Comparison of ENCODE assay signal across 7 mouse cellular contexts in the genomic region with DNA sequence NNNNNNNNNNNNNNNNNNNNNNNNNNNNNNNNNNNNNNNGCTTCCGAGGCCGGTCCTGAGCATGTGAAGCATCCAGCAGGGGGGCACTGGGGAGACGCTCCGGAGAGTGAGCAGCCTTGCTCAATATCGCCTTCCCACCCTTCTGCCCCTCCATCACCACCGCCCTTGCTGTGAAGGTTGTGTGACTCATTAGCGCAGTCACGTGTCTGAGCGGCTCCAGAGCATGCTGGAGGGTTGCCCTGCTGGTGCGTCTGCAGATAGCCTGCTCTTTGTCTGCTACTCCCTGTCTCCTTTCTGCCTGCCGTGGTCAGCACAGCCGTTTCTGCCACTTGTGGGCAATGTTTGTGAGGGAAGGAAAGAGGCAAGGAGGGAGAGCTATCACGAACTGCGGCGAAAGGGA. TPM values are rescaled to one million over a fixed set of nuclear protein-coding genes. Genes with fewer than 3 reads are reported as not detected.
DNase-seq lines count a peak whose midpoint lies in the region; ATAC-seq lines count a peak whose summit lies in the region.

No protein-coding gene starts in this region.

- no peaks in the 10 kb centered on the region for H3K36me3 ChIP-seq in embryonic facial prominence, embryonic 11.5 days (replicated peaks; ENCODE audit: control insufficient read depth, insufficient read depth, low read depth, low read length)
- H3K36me3 ChIP-seq in limb, embryonic 12.5 days: no peaks in the 10 kb centered on the region
- no peaks in the 10 kb centered on the region for H3K36me3 ChIP-seq in midbrain, embryonic 14.5 days (ENCODE audit: control insufficient read depth, insufficient read depth, low read length)

- H3K27me3 ChIP-seq in embryonic facial prominence, embryonic 11.5 days (ENCODE audit: control insufficient read depth, insufficient read depth, low read length): no peaks in the 10 kb centered on the region; the same call in 1 of the 2 replicates
- no peaks in the 10 kb centered on the region; the same call in 1 of the 2 replicates for H3K27me3 ChIP-seq in limb, embryonic 12.5 days
- H3K27me3 ChIP-seq in midbrain, embryonic 14.5 days (ENCODE audit: control insufficient read depth, insufficient read depth, low read length): no peaks in the 10 kb centered on the region

- WGBS in embryonic facial prominence, embryonic 11.5 days: 1% methylated on average over 13 of the region's 15 CpGs
- WGBS in limb, embryonic 12.5 days: 1% methylated on average over 13 of the region's 15 CpGs
- WGBS in midbrain, embryonic 14.5 days: 2% methylated on average over 13 of the region's 15 CpGs

- peak; percentile 95 for ATAC-seq in embryonic facial prominence, embryonic 11.5 days (replicated peaks; ENCODE audit: insufficient number of reproducible peaks, low FRiP score, low TSS enrichment, low read depth)
- peak; percentile 91 for ATAC-seq in limb, embryonic 12.5 days (ENCODE audit: insufficient number of reproducible peaks, insufficient read depth, low FRiP score, low TSS enrichment, low read depth)
- ATAC-seq in midbrain, embryonic 14.5 days (ENCODE audit: low FRiP score, low TSS enrichment): peak; percentile 95

- peak overlapping the region; percentile 11 for H3K4me3 ChIP-seq in embryonic facial prominence, embryonic 11.5 days (ENCODE audit: low read depth, low read length)
- peak overlapping the region; percentile 36 for H3K4me3 ChIP-seq in limb, embryonic 12.5 days (replicated peaks)
- peak overlapping the region; percentile 26 for H3K4me3 ChIP-seq in midbrain, embryonic 14.5 days (replicated peaks; ENCODE audit: low read depth, low read length)

- H3K4me1 ChIP-seq in embryonic facial prominence, embryonic 11.5 days (ENCODE audit: control insufficient read depth, insufficient read depth, low read length): no peaks in the 10 kb centered on the region; the same call in 1 of the 2 replicates
- peaks cover 20% of the 10 kb centered on the region for H3K4me1 ChIP-seq in limb, embryonic 12.5 days (replicated peaks)
- peaks cover 6% of the 10 kb centered on the region; the same call in 1 of the 2 replicates for H3K4me1 ChIP-seq in midbrain, embryonic 14.5 days (ENCODE audit: control insufficient read depth, insufficient read depth, low read length)

- no peak overlapping the region for H3K27ac ChIP-seq in embryonic facial prominence, embryonic 11.5 days (replicated peaks; ENCODE audit: low read depth, low read length)
- peak overlapping the region; percentile 64; the same call in 1 of the 2 replicates for H3K27ac ChIP-seq in limb, embryonic 12.5 days
- H3K27ac ChIP-seq in midbrain, embryonic 14.5 days (replicated peaks; ENCODE audit: low read depth, low read length): peak overlapping the region; percentile 47

- H3K9ac ChIP-seq in embryonic facial prominence, embryonic 11.5 days (replicated peaks; ENCODE audit: low read length): peak overlapping the region; percentile 51
- H3K9ac ChIP-seq in limb, embryonic 12.5 days (replicated peaks): peak overlapping the region; percentile 37; the same call in 1 of the 2 replicates
- peak overlapping the region; percentile 47 for H3K9ac ChIP-seq in midbrain, embryonic 14.5 days (replicated peaks; ENCODE audit: low read length)

- peak overlapping the region; percentile 29 for H3K4me2 ChIP-seq in embryonic facial prominence, embryonic 11.5 days (ENCODE audit: low read depth, low read length)
- peak overlapping the region; percentile 65 for H3K4me2 ChIP-seq in limb, embryonic 12.5 days
- peak overlapping the region; percentile 58 for H3K4me2 ChIP-seq in midbrain, embryonic 14.5 days (ENCODE audit: low read length)

- DNase-seq in adrenal gland, postnatal 25 days: peak; percentile 91
- DNase-seq in embryonic facial prominence, embryonic 11.5 days (ENCODE audit: low spot score): peak; percentile 96
- DNase-seq in heart, adult 8-10 months (ENCODE audit: low spot score): peak; percentile 89
- DNase-seq in kidney, adult 8-10 months: peak; percentile 69 to 70
- peak; percentile 96 for DNase-seq in midbrain, embryonic 14.5 days
- peak; percentile 30 for DNase-seq in spleen, adult 12 weeks (ENCODE audit: low spot score)

- no peaks in the 10 kb centered on the region for H3K9me3 ChIP-seq in embryonic facial prominence, embryonic 11.5 days (replicated peaks; ENCODE audit: control insufficient read depth, low read length)
- no peaks in the 10 kb centered on the region for H3K9me3 ChIP-seq in limb, embryonic 12.5 days
- no peaks in the 10 kb centered on the region for H3K9me3 ChIP-seq in midbrain, embryonic 14.5 days (ENCODE audit: control insufficient read depth, low read length)

RNA-seq across cellular contexts. Expression of gene Tlr5, which starts 28.4 kb away (rescaled TPM):
- total RNA-seq in adrenal gland, postnatal 25 days (2021): 0.85 and 0.86 TPM in 2 replicates
- 0.59 and 1.0 TPM in 2 replicates for polyA plus RNA-seq in embryonic facial prominence, embryonic 11.5 days (2014; fragmentation: Nextera tagmentation; extraction: Ambion mirVana)
- total RNA-seq in heart, adult 8-10 months (2022): 1 to 10 TPM in 2 of 4 experiments, under 1 TPM in 2; 0.69 to 1.1 (median 0.99) TPM
- polyA plus RNA-seq in limb, embryonic 12.5 days (2016; fragmentation: Nextera tagmentation; extraction: Ambion mirVana): 0.50 and 0.81 TPM in 2 replicates
- polyA plus RNA-seq in midbrain, embryonic 14.5 days (2014; fragmentation: Nextera tagmentation; extraction: Ambion mirVana): 0.09 and 0.25 TPM in 2 replicates

Comparison
In these comparisons a context has a peak if more than half of its experiments do, and no peak if none do; other contexts are left out.
1. DNase-seq: peak in every context shown above with its lines; median percentile 96 in embryonic facial prominence, embryonic 11.5 days; 96 in midbrain, embryonic 14.5 days; 91 in adrenal gland, postnatal 25 days; 89 in heart, adult 8-10 months; 70 in kidney, adult 8-10 months; 30 in spleen, adult 12 weeks.